Mouse (Mus musculus) monocyte, adult 59 days (primary cell): ENCODE measurements around the gene Gm49405. TPM values are rescaled to one million over a fixed set of nuclear protein-coding genes. Genes with fewer than 3 reads are reported as not detected.

ENCODE experiments used
- total RNA-seq, 2 experiments: library from RNA; stranded (reverse); gene quantifications; one replicate each; pipeline ENCODE4 v1.2.4; 2023

Gm49405 gene
- total RNA-seq: 1 to 10 TPM; 1.5 to 1.6 TPM

DNA sequence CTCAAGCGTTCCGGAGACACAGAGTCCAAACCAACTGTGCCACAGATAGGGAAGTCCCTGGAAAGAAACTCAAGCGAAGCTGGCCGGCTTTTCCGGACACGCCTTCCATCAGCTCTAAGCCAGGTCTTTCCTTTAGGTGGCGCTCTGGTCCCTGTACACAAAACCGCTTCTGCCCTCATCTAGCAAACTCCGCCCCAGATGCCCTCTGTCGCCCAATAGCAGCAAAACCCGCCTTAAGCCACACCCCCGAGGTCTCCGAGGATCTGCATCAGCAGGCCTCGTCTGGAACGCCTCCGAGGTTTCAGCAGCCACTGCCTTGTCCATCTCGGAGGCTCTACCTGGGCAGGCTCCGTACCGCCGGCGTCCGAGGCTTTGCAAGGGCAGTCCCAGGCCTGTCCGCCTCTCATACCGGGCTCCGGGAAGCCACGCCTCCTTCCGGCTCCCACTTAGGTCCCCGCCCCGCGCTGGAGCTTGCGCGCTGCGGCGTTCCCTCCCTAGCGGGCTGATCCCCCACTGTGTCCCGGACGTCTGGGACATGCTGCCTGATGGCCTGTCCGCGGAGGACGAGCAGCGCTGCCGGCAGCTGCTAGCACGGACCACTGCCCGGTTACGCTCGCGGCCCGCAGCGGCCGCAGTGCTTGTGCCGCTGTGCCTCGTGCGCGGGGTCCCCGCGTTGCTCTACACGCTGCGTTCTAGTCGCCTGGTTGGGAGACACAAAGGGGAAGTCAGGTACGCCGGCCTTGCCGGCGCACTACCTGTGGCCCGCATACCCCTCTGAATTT is at the start of gene Gm49405, which contains the start of gene Nudt8:
TSS of gene Gm49405 (plus strand) at position 508 of the 782 bp plus-strand sequence.
TSS of gene Nudt8 (plus strand) at position 462 of the 782 bp plus-strand sequence.

DNA sequence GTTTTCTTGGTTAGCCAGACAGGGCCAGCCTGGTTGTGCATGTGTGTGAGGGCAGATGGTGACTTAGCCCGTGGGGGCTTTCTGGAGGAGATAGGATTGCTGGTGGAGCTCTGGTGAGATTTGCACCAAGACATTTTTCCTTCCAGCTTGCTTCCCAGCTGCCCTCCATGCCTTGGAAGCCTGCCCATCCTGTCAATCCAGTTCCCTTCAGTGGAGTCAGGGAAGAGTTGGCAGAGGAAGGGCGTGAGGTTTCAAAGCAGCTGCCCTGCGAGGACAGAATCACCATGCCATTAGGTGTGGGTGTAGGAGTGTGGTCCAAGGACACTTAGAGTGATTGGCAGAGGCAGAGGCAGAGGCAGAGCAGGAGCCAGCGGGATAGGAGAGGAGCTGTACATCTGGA is 42.0 kb upstream of the Gm49405 start, which contains the start of gene Aldh3b3:
TSS of gene Aldh3b3 (plus strand) at position 176 of the 400 bp plus-strand sequence.

DNA sequence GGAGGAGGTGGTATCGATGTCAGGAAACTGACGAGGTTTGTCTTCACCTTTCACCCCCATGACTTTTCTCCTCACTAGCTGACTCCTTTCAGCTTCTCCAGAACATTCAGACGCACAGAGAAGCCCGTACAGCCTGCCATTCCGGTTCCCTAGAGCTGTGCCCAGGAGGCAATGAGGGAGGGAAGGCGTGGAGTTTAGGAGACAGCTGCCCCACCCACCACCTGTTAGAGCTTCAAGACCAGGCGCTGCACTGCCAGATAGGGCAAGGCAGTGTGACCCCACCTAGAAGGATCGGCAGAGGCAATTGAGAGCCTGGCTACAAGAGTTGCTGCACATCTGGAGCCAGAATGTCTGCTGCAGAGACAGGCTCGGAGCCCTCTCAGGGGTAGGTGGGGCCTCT is 28.2 kb upstream of the Gm49405 start, which contains the start of gene Aldh3b2:
TSS of gene Aldh3b2 (plus strand) at position 100 of the 400 bp plus-strand sequence.

DNA sequence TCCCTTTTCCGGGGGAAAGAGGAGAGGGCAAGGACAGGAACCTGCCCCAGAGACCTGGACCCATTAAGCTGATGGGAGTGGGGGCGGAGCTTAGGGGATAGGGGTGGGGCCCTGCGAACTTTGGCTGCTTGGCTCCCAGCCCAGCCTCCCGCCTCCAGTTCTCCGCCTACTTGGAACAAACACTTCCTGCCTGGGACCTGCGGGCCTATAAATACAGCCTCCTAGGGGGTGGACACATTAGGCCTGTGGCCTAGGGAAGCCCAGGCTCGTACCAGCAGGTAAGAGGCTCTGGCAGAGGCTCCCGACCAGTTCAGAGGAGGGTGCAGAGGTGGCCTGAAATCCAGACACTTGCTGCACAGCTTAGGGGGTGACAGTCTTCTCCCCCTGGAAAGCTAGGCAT is 14.1 kb upstream of the Gm49405 start, which contains the start of gene Acy3:
TSS of gene Acy3 (plus strand) at position 237 of the 400 bp plus-strand sequence.

DNA sequence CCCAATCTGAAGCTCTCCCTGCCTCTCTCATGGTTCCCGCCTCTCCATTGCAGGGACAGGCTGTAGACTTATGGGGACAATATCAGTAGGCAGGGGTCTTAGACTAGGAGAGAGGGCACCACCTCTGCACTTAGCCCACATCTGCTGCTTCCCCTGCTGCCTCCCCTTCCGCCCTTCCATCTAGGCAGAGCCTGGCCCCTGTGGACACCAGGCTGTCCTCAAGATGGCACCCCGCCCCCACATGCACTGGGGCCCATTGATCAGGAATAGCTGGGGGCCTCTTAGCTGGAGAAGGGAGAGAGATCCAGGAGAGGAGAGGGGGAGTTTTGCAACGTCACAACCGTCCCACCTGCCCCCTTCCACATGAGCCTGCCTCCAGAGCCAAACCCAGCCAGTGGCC is 8.0 kb upstream of the Gm49405 start, which contains the start of gene Tbx10:
TSS of gene Tbx10 (plus strand) at position 337 of the 400 bp plus-strand sequence.

DNA sequence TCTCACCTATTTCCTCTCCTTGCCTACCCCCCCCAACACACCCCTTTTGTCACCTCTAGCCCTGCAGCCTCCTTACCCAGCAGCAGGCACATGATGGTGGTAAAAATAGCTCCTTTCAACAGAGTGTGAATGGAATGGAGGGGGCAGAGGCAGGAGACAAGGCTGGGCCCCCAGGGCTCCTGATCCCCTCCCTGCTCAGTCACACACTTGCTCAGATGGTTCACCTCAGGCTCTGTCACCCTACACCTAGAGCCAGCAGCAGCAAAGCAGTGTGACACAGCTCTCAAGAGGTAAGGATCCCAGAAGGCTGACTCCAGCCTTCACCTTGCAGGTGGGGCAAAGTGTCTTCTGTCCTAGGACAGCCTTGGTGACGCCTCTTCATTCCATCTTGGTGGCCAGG is 2.7 kb downstream of the Gm49405 start, which contains the start of gene Doc2g:
TSS of gene Doc2g (plus strand) at position 202 of the 400 bp plus-strand sequence.

DNA sequence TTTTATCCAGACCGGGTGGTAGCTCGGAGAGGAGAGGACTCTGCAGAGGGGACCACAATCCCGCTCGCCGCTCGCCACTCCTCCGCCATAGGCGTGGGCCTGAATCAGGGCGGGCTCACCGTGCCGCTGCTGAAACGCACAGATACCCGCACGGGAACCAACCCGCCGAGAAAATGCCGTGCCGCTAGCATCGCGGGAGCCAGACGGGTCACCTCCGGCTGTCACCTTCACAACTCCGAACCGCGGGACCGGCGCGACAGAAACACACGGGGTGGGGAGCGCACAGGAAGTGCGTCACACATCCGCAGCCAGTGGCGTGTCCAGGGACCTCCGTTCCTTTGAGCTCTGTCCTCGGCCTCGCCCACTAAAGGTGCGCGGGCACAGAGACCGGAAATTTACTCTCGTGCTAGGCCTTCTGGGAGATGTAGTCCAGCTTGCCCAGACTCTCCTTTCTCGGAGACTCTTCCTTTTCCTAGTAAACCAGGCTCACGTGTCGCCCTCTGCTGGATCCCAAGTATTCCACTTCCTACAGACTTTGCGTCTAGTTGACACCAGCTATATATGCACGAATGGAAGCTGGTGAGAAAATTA is 12.1 kb downstream of the Gm49405 start, which contains the start of gene Ndufv1:
TSS of gene Ndufv1 (minus strand) at position 375 of the 591 bp plus-strand sequence.

DNA sequence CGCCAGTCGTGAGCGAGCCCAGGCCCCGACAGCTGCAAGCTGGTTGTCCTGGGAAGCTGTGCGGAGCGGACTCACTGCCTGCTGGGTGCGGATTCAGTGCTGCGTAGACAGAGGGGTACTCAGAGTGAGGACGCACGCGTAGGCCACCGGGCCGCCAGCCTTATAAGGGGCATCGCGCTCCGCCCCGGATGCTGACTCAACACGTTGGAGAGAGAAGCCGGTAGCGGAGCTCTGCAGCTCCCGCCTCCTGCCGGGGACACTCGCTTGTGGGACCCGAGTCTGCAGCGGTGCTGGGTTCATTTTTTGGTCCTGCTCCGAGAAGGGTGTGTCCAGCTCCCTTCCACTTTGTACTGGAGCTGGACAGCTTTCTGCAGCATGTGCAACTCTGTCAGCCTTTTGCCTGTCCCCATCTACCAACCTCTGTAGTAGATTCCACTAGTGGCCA is 37.4 kb downstream of the Gm49405 start, which contains the start of gene Gstp1:
TSS of gene Gstp1 (minus strand) at position 198 of the 445 bp plus-strand sequence.

DNA sequence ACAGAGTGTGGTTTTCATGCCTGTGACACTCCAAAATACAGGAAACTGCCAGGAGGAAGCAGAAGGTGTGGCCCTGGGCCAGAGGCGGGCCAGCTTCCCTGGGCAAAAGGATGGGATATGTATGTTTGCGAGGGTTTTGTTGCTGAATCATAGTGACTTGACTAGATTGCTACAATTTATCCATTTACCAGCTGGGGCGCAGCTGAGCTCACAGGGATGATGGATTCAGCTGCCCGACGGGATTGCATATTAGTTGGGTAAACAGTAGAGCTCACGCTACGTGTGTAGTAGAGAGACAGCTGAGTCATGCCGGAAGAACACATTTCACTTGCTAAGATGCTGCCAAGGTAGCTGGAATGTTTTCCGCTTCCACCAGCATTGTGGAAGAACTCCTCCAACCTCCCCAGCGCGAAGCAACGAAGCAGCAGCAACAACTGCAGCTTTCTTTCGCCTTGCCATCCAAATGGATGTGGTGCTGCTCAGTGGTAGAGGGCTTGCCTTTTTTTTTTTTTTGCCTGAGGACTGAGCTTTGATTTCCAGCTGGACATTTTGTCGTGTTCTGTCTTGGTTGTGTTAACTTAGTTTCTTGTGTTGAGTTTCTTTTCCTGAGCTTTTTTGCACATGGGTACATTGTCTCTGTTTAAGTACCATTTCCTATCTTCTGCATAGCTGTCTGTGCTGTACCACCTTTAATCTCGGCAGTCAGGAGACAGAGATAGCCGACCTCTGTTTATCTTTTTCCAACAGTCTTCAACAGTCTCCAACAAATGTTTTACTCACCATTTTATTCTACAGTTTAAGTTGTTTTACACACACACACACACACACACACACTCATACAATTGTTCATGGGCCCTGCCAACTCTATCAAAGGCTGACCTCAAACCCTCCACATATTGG is 45.8 kb downstream of the Gm49405 start, which contains the start of gene Gstp2:
TSS of gene Gstp2 (minus strand) at position 58 of the 900 bp plus-strand sequence.

Other genes starting within 250 kb of the Gm49405 start
- gene Kmt5b, start 233.2 kb upstream of the Gm49405 start, total RNA-seq: 10 to 100 TPM; 80.3 to 96.8 TPM
- 10 to 100 TPM; 72.2 to 84.5 TPM for gene Chka, start 148.9 kb upstream of the Gm49405 start, total RNA-seq
- gene Tcirg1, start 93.5 kb upstream of the Gm49405 start, total RNA-seq: 100 to 1,000 TPM; 482 to 489 TPM
- gene Ndufs8, start 87.9 kb upstream of the Gm49405 start, total RNA-seq: 10 to 100 TPM; 86.9 to 96.9 TPM
- 10 to 100 TPM; 87.1 to 88.5 TPM for gene Aldh3b1, start 70.8 kb upstream of the Gm49405 start, total RNA-seq
- 100 to 1,000 TPM; 733 to 761 TPM for gene Unc93b1, start 65.4 kb upstream of the Gm49405 start, total RNA-seq
- under 1 TPM; 0.33 to 0.52 TPM for gene Aldh3b3, start 42.0 kb upstream of the Gm49405 start, total RNA-seq
- 1 to 10 TPM; 4.2 to 6.3 TPM for gene Aldh3b2, start 28.3 kb upstream of the Gm49405 start, total RNA-seq
- gene Acy3, start 14.1 kb upstream of the Gm49405 start, total RNA-seq: not detected
- gene Tbx10, start 7.9 kb upstream of the Gm49405 start, total RNA-seq: not detected
- gene Nudt8, start within 50 bp of the Gm49405 start, total RNA-seq: 10 to 100 TPM in 1 of 2 experiments, 1 to 10 TPM in 1; 8.0 to 14.1 TPM
- 1 to 10 TPM; 2.5 to 4.8 TPM for gene Doc2g, start 2.7 kb downstream of the Gm49405 start, total RNA-seq
- gene Ndufv1, start 12.2 kb downstream of the Gm49405 start, total RNA-seq: 10 to 100 TPM; 58.0 to 65.5 TPM
- 100 to 1,000 TPM; 150 to 173 TPM for gene Gstp1, start 37.4 kb downstream of the Gm49405 start, total RNA-seq
- gene Gstp2, start 45.4 kb downstream of the Gm49405 start, total RNA-seq: 10 to 100 TPM; 15.3 to 58.8 TPM
- gene Gstp3, start 58.9 kb downstream of the Gm49405 start, total RNA-seq: 1 to 10 TPM; 6.8 to 7.6 TPM
- not detected for gene Cabp2, start 81.0 kb downstream of the Gm49405 start, total RNA-seq
- 100 to 1,000 TPM; 250 to 306 TPM for gene Cdk2ap2, start 96.6 kb downstream of the Gm49405 start, total RNA-seq
- gene Pitpnm1, start 99.4 kb downstream of the Gm49405 start, total RNA-seq: 100 to 1,000 TPM; 399 to 422 TPM
- 100 to 1,000 TPM; 105 to 131 TPM for gene Aip, start 125.2 kb downstream of the Gm49405 start, total RNA-seq
- under 1 TPM; 0.31 to 0.43 TPM for gene Gpr152, start 139.2 kb downstream of the Gm49405 start, total RNA-seq
- 10 to 100 TPM in 1 of 2 experiments, 1 to 10 TPM in 1; 5.6 to 10.1 TPM for gene Cabp4, start 143.4 kb downstream of the Gm49405 start, total RNA-seq
- gene Coro1b, start 148.0 kb downstream of the Gm49405 start, total RNA-seq: 100 to 1,000 TPM; 435 to 477 TPM
- gene Ptprcap, start 153.0 kb downstream of the Gm49405 start, total RNA-seq: 10 to 100 TPM; 13.1 to 17.2 TPM
- gene Rps6kb2, start 162.7 kb downstream of the Gm49405 start, total RNA-seq: 10 to 100 TPM; 41.7 to 47.8 TPM
- gene Carns1, start 174.9 kb downstream of the Gm49405 start, total RNA-seq: 1 to 10 TPM; 5.7 to 6.3 TPM
- gene Tbc1d10c, start 190.7 kb downstream of the Gm49405 start, total RNA-seq: 10 to 100 TPM; 29.8 to 31.7 TPM
- gene Ppp1ca, start 191.4 kb downstream of the Gm49405 start, total RNA-seq: 100 to 1,000 TPM; 360 to 389 TPM
- 10 to 100 TPM; 32.7 to 35.4 TPM for gene Rad9a, start 201.0 kb downstream of the Gm49405 start, total RNA-seq
- gene Clcf1, start 213.6 kb downstream of the Gm49405 start, total RNA-seq: 10 to 100 TPM; 29.0 to 34.8 TPM
- not detected for gene AC109138.7, start 213.7 kb downstream of the Gm49405 start, total RNA-seq
- 100 to 1,000 TPM; 108 to 115 TPM for gene Pold4, start 231.3 kb downstream of the Gm49405 start, total RNA-seq